Mouse (Mus musculus) limb, embryonic 14.5 days (tissue): ENCODE measurements at regions not wholly inside any gene's neighbourhood (a gene's known extent, or its start where the extent isn't known, plus 50 kb on each side); places are given as distances from the start of the nearest gene placed in this dataset.

Experiments
- ATAC-seq: fragments of 200-750 bp; cut with Nextera tagmentation; 2 replicates; pipeline ENCODE4 v1.8.0; 2017; ENCODE audit warnings: low read depth, moderate number of reproducible peaks, moderate TSS enrichment; ENCODE audit not compliant: low FRiP score
- DNase-seq: peaks from one replicate; pipeline ENCODE4 v3.0.0-alpha.2; 2015; ENCODE audit warnings: low spot score
- H3K27ac ChIP-seq: fragments of 300-500 bp; sonication (generic); replicated peaks from 2 replicates; pipeline ENCODE4 v1.5.1; 2014; ENCODE audit warnings: low read depth, mild to moderate bottlenecking, low read length, moderate library complexity, mixed read lengths
- H3K27me3 ChIP-seq: fragments of 300-500 bp; sonication (generic); 2 replicates; pipeline ENCODE4 v1.6.1; 2014; ENCODE audit warnings: low read length, mixed read lengths; ENCODE audit not compliant: control insufficient read depth, insufficient read depth
- H3K36me3 ChIP-seq: fragments of 300-500 bp; sonication (generic); 2 replicates; pipeline ENCODE4 v1.6.1; 2014; ENCODE audit warnings: mild to moderate bottlenecking, low read length, moderate library complexity, mixed read lengths; ENCODE audit not compliant: control insufficient read depth, insufficient read depth
- H3K4me1 ChIP-seq: fragments of 300-500 bp; sonication (generic); 2 replicates; pipeline ENCODE4 v1.6.1; 2014; ENCODE audit warnings: antibody characterized with exemption, low read length, mixed read lengths; ENCODE audit not compliant: control insufficient read depth, insufficient read depth
- H3K4me2 ChIP-seq: fragments of 300-500 bp; sonication (generic); replicated peaks from 2 replicates; pipeline ENCODE4 v1.6.1; 2014; ENCODE audit warnings: low read depth, mild to moderate bottlenecking, low read length, moderate library complexity; ENCODE audit not compliant: severe bottlenecking
- H3K4me3 ChIP-seq: fragments of 300-500 bp; sonication (generic); replicated peaks from 2 replicates; pipeline ENCODE4 v1.5.1; 2014; ENCODE audit warnings: low read length
- H3K9ac ChIP-seq: fragments of 300-500 bp; sonication (generic); 2 replicates; pipeline ENCODE4 v1.6.1; 2014; ENCODE audit warnings: mild to moderate bottlenecking, low read depth, low read length, moderate library complexity; ENCODE audit not compliant: severe bottlenecking
- H3K9me3 ChIP-seq: fragments of 300-500 bp; sonication (generic); 2 replicates; pipeline ENCODE4 v1.6.1; 2016; ENCODE audit warnings: low read length; ENCODE audit not compliant: control insufficient read depth
- POLR2A ChIP-seq: fragments of 200-500 bp; IDR thresholded peaks from 2 replicates; pipeline ENCODE4 v1.8.0; 2012; ENCODE audit warnings: inconsistent platforms, mild to moderate bottlenecking, moderate library complexity, borderline replicate concordance; ENCODE audit not compliant: insufficient read depth, insufficient read length; ENCODE audit errors: extremely low read depth
- WGBS: fragments of 180-500 bp; shearing (Covaris S2); extraction: QIAGEN DNeasy Blood & Tissue Kit; methylation state at CpG from one replicate; pipeline ENCODE4 v1.1.7; 2014; 5-methylcytosine and 5-hydroxymethylcytosine counted together

DNA sequence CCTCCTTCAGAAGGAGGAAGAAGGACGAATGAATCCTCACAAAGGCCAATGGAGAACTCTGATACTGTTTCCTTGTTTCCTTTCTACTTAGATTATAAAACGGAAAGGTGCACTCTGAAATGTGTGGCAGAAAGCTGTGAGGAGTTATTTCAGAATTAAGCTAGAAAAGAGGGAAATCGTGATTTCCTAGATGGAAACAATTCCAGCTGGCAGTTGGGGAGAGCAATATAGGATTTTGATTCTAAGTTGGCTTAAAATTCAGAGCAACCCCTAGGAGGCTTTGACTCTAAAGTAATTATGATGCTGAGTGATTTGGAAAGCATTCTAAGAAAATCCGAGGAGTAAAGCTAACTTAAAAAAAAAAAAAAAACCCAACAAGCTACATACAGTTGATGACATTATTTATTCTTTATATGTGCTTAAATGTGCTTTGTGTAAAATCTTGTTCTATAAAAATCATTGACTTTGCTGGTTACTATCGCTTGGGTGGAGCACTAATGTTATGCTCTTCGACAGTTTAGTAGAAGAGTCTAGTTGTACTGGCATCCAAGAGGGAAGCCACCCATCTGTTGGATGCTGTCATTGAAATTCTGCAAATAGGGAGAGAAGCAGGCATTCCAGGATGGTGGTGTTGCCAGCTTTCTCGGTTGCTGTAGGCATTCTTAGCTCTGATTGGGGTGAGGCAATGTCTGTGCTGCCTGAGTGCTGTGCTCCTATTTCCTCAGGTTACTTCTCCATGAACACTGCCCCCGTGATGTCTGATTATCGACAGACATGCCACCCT lies 432.3 kb downstream of the Slc4a3 start:
- WGBS = 80% methylated on average over 9 of the region's 9 CpGs

DNA sequence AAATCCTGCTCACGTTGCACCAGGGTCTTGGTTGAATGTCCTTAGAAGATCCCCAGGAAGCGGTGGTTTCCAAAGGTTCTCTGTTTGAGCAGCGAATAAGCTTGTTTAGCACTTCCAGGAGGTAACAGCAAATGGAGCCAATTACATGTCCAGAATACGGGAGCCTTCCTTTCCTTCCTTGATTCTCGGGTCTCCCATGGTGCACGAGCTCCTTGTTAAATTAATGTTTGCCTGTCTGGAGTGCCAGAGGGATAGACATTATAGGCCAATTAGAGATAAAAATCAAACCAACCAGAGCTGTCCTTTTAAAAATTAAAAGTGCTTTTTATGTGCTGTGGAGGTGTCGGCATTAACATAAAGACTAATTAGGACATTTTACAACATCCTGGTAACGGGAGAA lies 437.0 kb downstream of the Slc4a3 start:
- no peaks in the 10 kb centered on the region for H3K36me3 ChIP-seq

More for the DNA sequence above, 432.3 kb downstream of the Slc4a3 start:
- Histone ChIP-seq H3K36me3 (no peaks in the 10 kb centered on the region), H3K4me1 (peaks cover 13% of the 10 kb centered on the region), H3K9me3 (no peaks in the 10 kb centered on the region), H3K27ac (no peak overlapping the region), H3K27me3 (no peaks in the 10 kb centered on the region), H3K4me2 (no peak overlapping the region), H3K4me3 (no peak overlapping the region), H3K9ac (no peak overlapping the region)
- no peak for TF ChIP-seq POLR2A
- ATAC-seq = no peak
- DNase-seq = no peak

DNA sequence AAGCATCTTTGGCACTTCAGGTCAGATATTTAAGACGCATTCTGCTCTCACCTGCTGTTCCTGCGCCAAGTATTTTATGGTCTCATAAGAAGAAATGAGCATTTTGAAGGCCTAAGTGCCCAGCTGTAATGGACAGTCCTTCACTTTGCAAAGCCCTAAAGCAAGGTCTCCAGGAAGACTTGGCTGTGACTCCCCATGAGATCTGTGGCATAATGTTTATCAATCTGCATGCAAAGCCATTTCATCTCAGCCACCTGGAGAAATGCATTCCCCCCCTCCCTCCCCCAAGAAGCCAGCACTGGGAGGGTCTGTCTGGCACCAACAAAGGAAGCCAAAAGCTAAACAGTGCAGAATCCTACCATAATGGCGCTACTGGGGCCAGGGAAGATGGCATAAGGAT lies 437.4 kb downstream of the Slc4a3 start:
- 51% methylated on average over 3 of the region's 3 CpGs for WGBS
- H3K9ac ChIP-seq = no peak overlapping the region
- H3K36me3 ChIP-seq = no peaks in the 10 kb centered on the region
- H3K9me3 ChIP-seq = no peaks in the 10 kb centered on the region
- ATAC-seq (no peak), DNase-seq (no peak)
- H3K27me3 ChIP-seq = no peaks in the 10 kb centered on the region
- H3K4me2 ChIP-seq = no peak overlapping the region
- TF ChIP-seq POLR2A = no peak
- peaks cover 7% of the 10 kb centered on the region; the same call in 1 of the 2 replicates for H3K4me1 ChIP-seq
- no peak overlapping the region for H3K4me3 ChIP-seq
- no peak overlapping the region for H3K27ac ChIP-seq

More for the DNA sequence above, 437.0 kb downstream of the Slc4a3 start:
- Histone ChIP-seq H3K4me1 (peaks cover 7% of the 10 kb centered on the region; the same call in 1 of the 2 replicates), H3K27me3 (no peaks in the 10 kb centered on the region), H3K27ac (no peak overlapping the region), H3K9me3 (no peaks in the 10 kb centered on the region), H3K9ac (no peak overlapping the region), H3K4me3 (no peak overlapping the region), H3K4me2 (no peak overlapping the region)
- DNase-seq = no peak
- no peak for TF ChIP-seq POLR2A
- no peak for ATAC-seq
- WGBS = 33% methylated on average over 8 of the region's 8 CpGs

DNA sequence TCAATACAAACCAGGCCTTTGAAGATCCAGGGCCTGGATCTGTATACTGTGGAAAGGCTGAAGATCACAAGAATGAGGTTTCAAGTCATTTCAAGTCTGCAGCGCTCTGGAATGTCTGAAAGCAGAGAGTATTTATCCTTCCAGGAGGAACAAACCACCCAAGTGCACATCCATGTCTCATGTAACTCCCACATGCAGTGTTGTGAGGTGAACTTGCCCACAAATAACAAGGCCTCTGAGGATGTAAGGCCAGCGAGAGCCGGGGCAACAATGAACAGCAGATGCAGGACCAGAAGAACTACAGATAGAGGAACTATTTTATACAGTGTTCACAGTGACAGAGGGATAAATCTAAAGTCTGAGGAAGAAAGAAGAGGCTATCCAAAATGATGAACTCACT lies 442.4 kb downstream of the Slc4a3 start:
- H3K9me3 ChIP-seq = no peaks in the 10 kb centered on the region
- H3K36me3 ChIP-seq = no peaks in the 10 kb centered on the region
- no peak overlapping the region for H3K4me3 ChIP-seq
- no peak for TF ChIP-seq POLR2A
- H3K27me3 ChIP-seq = no peaks in the 10 kb centered on the region
- ATAC-seq (no peak), DNase-seq (no peak)
- WGBS = 75% methylated on average over 3 of the region's 3 CpGs
- peaks cover 3% of the 10 kb centered on the region; the same call in 1 of the 2 replicates for H3K4me1 ChIP-seq
- no peak overlapping the region for H3K4me2 ChIP-seq
- H3K27ac ChIP-seq = no peak overlapping the region
- no peak overlapping the region for H3K9ac ChIP-seq

DNA sequence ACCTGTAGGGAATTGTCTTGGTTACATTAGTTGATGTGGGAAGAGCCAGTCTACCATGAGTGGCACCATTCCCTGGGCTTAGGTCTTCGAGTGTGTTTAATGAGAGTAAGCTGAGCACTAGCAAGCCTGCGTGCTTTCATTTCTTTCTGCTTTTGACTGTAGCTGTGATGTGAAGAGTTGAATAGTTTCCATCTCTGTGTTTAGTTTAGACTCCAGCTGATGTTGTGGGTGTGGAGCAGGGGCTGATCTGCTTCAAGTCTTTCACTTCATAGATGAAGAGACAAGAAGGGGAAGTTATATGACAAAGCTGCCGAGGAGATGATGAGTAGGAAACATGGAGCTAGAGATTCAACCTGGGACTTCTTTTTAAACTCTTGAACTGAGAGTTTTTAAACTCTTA lies 446.0 kb downstream of the Slc4a3 start:
- 89% methylated on average over 3 of the region's 3 CpGs for WGBS
- Histone ChIP-seq H3K27me3 (no peaks in the 10 kb centered on the region), H3K9ac (no peak overlapping the region), H3K4me1 (no peaks in the 10 kb centered on the region), H3K4me3 (no peak overlapping the region), H3K36me3 (no peaks in the 10 kb centered on the region), H3K9me3 (no peaks in the 10 kb centered on the region), H3K27ac (no peak overlapping the region), H3K4me2 (no peak overlapping the region)
- TF ChIP-seq POLR2A = no peak
- ATAC-seq = no peak
- DNase-seq = no peak

DNA sequence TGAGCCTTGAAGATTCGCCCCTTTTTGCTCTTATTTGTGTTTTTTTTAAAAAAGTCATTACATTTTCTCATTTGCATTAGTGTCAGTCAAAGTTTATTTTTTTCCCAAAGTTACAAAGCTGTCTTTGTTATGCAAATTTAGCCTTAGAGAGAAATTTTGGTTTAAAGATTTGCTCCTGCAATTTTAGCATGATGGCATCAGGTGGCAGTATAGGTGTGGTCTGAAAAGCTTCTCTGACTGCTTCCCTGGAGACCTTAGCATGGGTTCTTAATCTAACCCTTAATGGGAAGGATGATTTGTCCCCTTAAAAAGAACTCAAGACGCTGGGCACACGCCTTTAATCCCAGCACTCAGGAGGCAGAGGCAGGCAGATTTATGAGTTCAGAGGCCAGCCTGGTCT lies 451.2 kb downstream of the Slc4a3 start:
- Histone ChIP-seq H3K36me3 (no peaks in the 10 kb centered on the region), H3K4me2 (no peak overlapping the region), H3K9me3 (no peaks in the 10 kb centered on the region), H3K4me3 (no peak overlapping the region), H3K9ac (no peak overlapping the region), H3K27ac (no peak overlapping the region), H3K27me3 (no peaks in the 10 kb centered on the region), H3K4me1 (no peaks in the 10 kb centered on the region)
- WGBS = 61% methylated on average over 3 of the region's 3 CpGs
- DNase-seq (no peak), ATAC-seq (no peak)
- no peak for TF ChIP-seq POLR2A
